Mouse (Mus musculus): ENCODE results near the gene Fzd7. TPM values are rescaled to one million over a fixed set of nuclear protein-coding genes. Genes with fewer than 3 reads are reported as not detected.

Gene Fzd7
- total and polyA plus RNA-seq, 3 experiments, result 4.0 to 10.1 (median 4.8) TPM

GRCm38 (mm10) chr1:59524759-59525158, 42.5 kb downstream of the Fzd7 start:
- in situ Hi-C loops (cut with MboI; ENCODE audit: low pct_ligation_motif_present, low pct_unique_long_range_greater_than_20kb, low sequenced_read_pairs) (no loop called here), dilution Hi-C loops (cut with MboI; ENCODE audit: extremely low pct_ligation_motif_present, extremely low pct_unique_long_range_greater_than_20kb, low sequenced_read_pairs) (no loop called here)
- no peak overlapping the region for H3K27ac ChIP-seq (ENCODE audit: insufficient read depth, low read depth)
- no peak overlapping the region for H3K4me3 ChIP-seq (replicated peaks in 1 of 3; ENCODE audit: low read depth in 2 of 3, low read length in 2 of 3, poor library complexity in 1 of 3)
- H3K27me3 ChIP-seq (replicated peaks), result no peaks in the 10 kb centered on the region
- H3K4me1 ChIP-seq (ENCODE audit: control insufficient read depth in 1 of 2, insufficient read depth in 2 of 2), result no peaks in the 10 kb centered on the region
- no peak for TF ChIP-seq UBTF (IDR thresholded peaks at IDR 0.05; ENCODE audit: low read depth, low read length)
- TF ChIP-seq TCF12 (IDR thresholded peaks at IDR 0.05; ENCODE audit: low read depth, low read length), result no peak
- TF ChIP-seq ZMIZ1 (IDR thresholded peaks at IDR 0.05; ENCODE audit: low read depth, low read length), result no peak
- TF ChIP-seq NRF1 (IDR thresholded peaks at IDR 0.05; ENCODE audit: low read depth, low read length), result no peak
- no peak for TF ChIP-seq EP300 (IDR thresholded peaks at IDR 0.05; ENCODE audit: low read length)
- TF ChIP-seq ZNF384 (IDR thresholded peaks at IDR 0.05; ENCODE audit: low read depth, low read length), result no peak
- TF ChIP-seq MAX (IDR thresholded peaks at IDR 0.05; ENCODE audit: low read length), result no peak
- TF ChIP-seq SMC3 (IDR thresholded peaks at IDR 0.05; ENCODE audit: low read depth, low read length), result no peak
- TF ChIP-seq POLR2A (IDR thresholded peaks at IDR 0.05; ENCODE audit: low read depth, low read length), result no peak
- TF ChIP-seq POLR2AphosphoS2 (IDR thresholded peaks at IDR 0.05; ENCODE audit: low read depth, low read length), result no peak
- TF ChIP-seq NELFE (IDR thresholded peaks at IDR 0.05; ENCODE audit: low read depth, low read length), result no peak
- no peak for TF ChIP-seq ETS1 (conservative IDR thresholded peaks at IDR 0.05; ENCODE audit: low read depth, low read length)
- no peak for TF ChIP-seq JUND (conservative IDR thresholded peaks at IDR 0.05; ENCODE audit: low read depth, low read length)
- TF ChIP-seq KAT2A (IDR thresholded peaks at IDR 0.05; ENCODE audit: insufficient replicate concordance, low read length), result no peak
- TF ChIP-seq USF1 (IDR thresholded peaks at IDR 0.05; ENCODE audit: low read depth, low read length), result no peak
- TF ChIP-seq TBP (conservative IDR thresholded peaks at IDR 0.05; ENCODE audit: low read depth, low read length), result no peak
- DNase-seq (ENCODE audit: extremely low read depth), result no peak
- H3K4me2 ChIP-seq (ENCODE audit: insufficient read depth, low read depth, poor library complexity, severe bottlenecking), result no peak overlapping the region
- H3K36me3 ChIP-seq (replicated peaks in 1 of 2; ENCODE audit: control insufficient read depth in 1 of 2, insufficient read depth in 1 of 2, low read length in 1 of 2), result no peaks in the 10 kb centered on the region
- H3K9me3 ChIP-seq (replicated peaks; ENCODE audit: low read length), result no peaks in the 10 kb centered on the region
- H3K79me2 ChIP-seq (replicated peaks; ENCODE audit: control insufficient read depth, extremely low read depth, insufficient read depth, poor library complexity, severe bottlenecking), result no peaks in the 10 kb centered on the region
- no peak overlapping the region for H3K9ac ChIP-seq (ENCODE audit: insufficient read depth, low read depth)

- no peaks in the 10 kb centered on the region for H3K36me3 ChIP-seq (replicated peaks in 1 of 2; ENCODE audit: control insufficient read depth in 1 of 2, insufficient read depth in 1 of 2, low read length in 1 of 2)
- no peak overlapping the region for H3K4me2 ChIP-seq (ENCODE audit: insufficient read depth, low read depth, poor library complexity, severe bottlenecking)
- no peaks in the 10 kb centered on the region for H3K4me1 ChIP-seq (ENCODE audit: control insufficient read depth in 1 of 2, insufficient read depth in 2 of 2)
- no peaks in the 10 kb centered on the region for H3K27me3 ChIP-seq (replicated peaks)
- TF ChIP-seq MXI1 (IDR thresholded peaks at IDR 0.05; ENCODE audit: low read depth, low read length) (no peak), TCF12 (IDR thresholded peaks at IDR 0.05; ENCODE audit: low read depth, low read length) (no peak), SIN3A (IDR thresholded peaks at IDR 0.05; ENCODE audit: low read length) (no peak), POLR2A (IDR thresholded peaks at IDR 0.05; ENCODE audit: low read depth, low read length) (no peak), ELF1 (IDR thresholded peaks at IDR 0.05; ENCODE audit: low read depth, low read length) (no peak), UBTF (IDR thresholded peaks at IDR 0.05; ENCODE audit: low read depth, low read length) (no peak), GABPA (IDR thresholded peaks at IDR 0.05; ENCODE audit: insufficient replicate concordance, low read depth, low read length) (no peak), MAX (IDR thresholded peaks at IDR 0.05; ENCODE audit: low read length) (no peak), MEF2A (IDR thresholded peaks at IDR 0.05; ENCODE audit: borderline replicate concordance, low read depth, low read length) (no peak), TBP (conservative IDR thresholded peaks at IDR 0.05; ENCODE audit: low read depth, low read length) (no peak), KAT2A (IDR thresholded peaks at IDR 0.05; ENCODE audit: insufficient replicate concordance, low read length) (no peak), CHD1 (IDR thresholded peaks at IDR 0.05; ENCODE audit: low read depth, low read length) (no peak), JUND (conservative IDR thresholded peaks at IDR 0.05; ENCODE audit: low read depth, low read length) (no peak), ZC3H11A (IDR thresholded peaks at IDR 0.05; ENCODE audit: low read depth, low read length) (no peak)
- dilution Hi-C loops (cut with MboI; ENCODE audit: extremely low pct_ligation_motif_present, extremely low pct_unique_long_range_greater_than_20kb, low sequenced_read_pairs) (no loop called here), in situ Hi-C loops (cut with MboI; ENCODE audit: low pct_ligation_motif_present, low pct_unique_long_range_greater_than_20kb, low sequenced_read_pairs) (no loop called here)
- no peaks in the 10 kb centered on the region for H3K79me2 ChIP-seq (replicated peaks; ENCODE audit: control insufficient read depth, extremely low read depth, insufficient read depth, poor library complexity, severe bottlenecking)
- DNase-seq (ENCODE audit: extremely low read depth), result no peak
- no peaks in the 10 kb centered on the region for H3K9me3 ChIP-seq (replicated peaks; ENCODE audit: low read length)
- H3K9ac ChIP-seq (ENCODE audit: insufficient read depth, low read depth), result no peak overlapping the region
- H3K4me3 ChIP-seq (replicated peaks in 1 of 3; ENCODE audit: low read depth in 2 of 3, low read length in 2 of 3, poor library complexity in 1 of 3), result no peak overlapping the region
- no peak overlapping the region for H3K27ac ChIP-seq (ENCODE audit: insufficient read depth, low read depth)
These were observed 45.0 kb downstream of the Fzd7 start for GRCm38 (mm10) chr1:59527219-59527618.
